Mouse (Mus musculus) lung, postnatal 0 days (tissue): ENCODE results near the gene Ccr7. TPM values are rescaled to one million over a fixed set of nuclear protein-coding genes. Genes with fewer than 3 reads are reported as not detected.

Source experiments
- ATAC-seq: fragments of 200-750 bp; cut with Nextera tagmentation; 2 replicates; pipeline ENCODE4 v1.8.0; 2017; ENCODE audit warnings: moderate library complexity
- DNase-seq: peaks from one replicate; pipeline ENCODE4 v3.0.0-alpha.2; 2016; ENCODE audit warnings: low spot score
- H3K27ac ChIP-seq: fragments of 300-500 bp; sonication (generic); 2 replicates; pipeline ENCODE4 v1.5.1; 2014; ENCODE audit warnings: antibody characterized with exemption, mild to moderate bottlenecking, low read length, mixed read lengths
- H3K27me3 ChIP-seq: fragments of 300-500 bp; sonication (generic); replicated peaks from 2 replicates; pipeline ENCODE4 v1.6.1; 2014; ENCODE audit warnings: low read length, mixed read lengths; ENCODE audit not compliant: insufficient read depth
- H3K36me3 ChIP-seq: fragments of 300-500 bp; sonication (generic); 2 replicates; pipeline ENCODE4 v1.6.1; 2014; ENCODE audit warnings: low read length, mixed read lengths; ENCODE audit not compliant: insufficient read depth
- H3K4me1 ChIP-seq: fragments of 300-500 bp; sonication (generic); 2 replicates; pipeline ENCODE4 v1.6.1; 2014; ENCODE audit warnings: antibody characterized with exemption, low read depth, low read length, mixed read lengths; ENCODE audit not compliant: insufficient read depth
- H3K4me2 ChIP-seq: fragments of 300-500 bp; sonication (generic); replicated peaks from 2 replicates; pipeline ENCODE4 v1.6.1; 2014; ENCODE audit warnings: low read depth, mild to moderate bottlenecking, low read length, moderate library complexity, mixed read lengths
- H3K4me3 ChIP-seq: fragments of 300-500 bp; sonication (generic); 2 replicates; pipeline ENCODE4 v1.5.1; 2014; ENCODE audit warnings: low read depth, low read length
- H3K9ac ChIP-seq: fragments of 300-500 bp; sonication (generic); replicated peaks from 2 replicates; pipeline ENCODE4 v1.6.1; 2014; ENCODE audit warnings: low read depth, mild to moderate bottlenecking
- H3K9me3 ChIP-seq: fragments of 300-500 bp; sonication (generic); 2 replicates; pipeline ENCODE4 v1.6.1; 2016; ENCODE audit warnings: low read length, mixed read lengths
- CTCF ChIP-seq: IDR thresholded peaks from 2 replicates; pipeline ENCODE4 v1.5.1; 2016; ENCODE audit warnings: antibody characterized with exemption, mild to moderate bottlenecking
- EP300 ChIP-seq: IDR thresholded peaks from 2 replicates; pipeline ENCODE4 v1.6.1; 2016; ENCODE audit warnings: antibody characterized with exemption, mild to moderate bottlenecking, control low read depth
- WGBS: fragments of 180-500 bp; shearing (Covaris S2); extraction: QIAGEN DNeasy Blood & Tissue Kit; methylation state at CpG from one replicate; pipeline ENCODE4 v1.1.7; 2014; 5-methylcytosine and 5-hydroxymethylcytosine counted together
- polyA plus RNA-seq: library from polyadenylated mRNA; unstranded; fragments of >200 nt; fragmentation: Nextera tagmentation; extraction: Ambion mirVana; gene quantifications from 2 replicates; pipeline ENCODE4 v1.2.1, GENCODE M21; 2015

Ccr7 gene
- polyA plus RNA-seq, 1 experiment from 2014 or later = 0.69 TPM

- Histone ChIP-seq H3K4me3 (no peak overlapping the region), H3K4me1 (no peaks in the 10 kb centered on the region), H3K36me3 (no peaks in the 10 kb centered on the region), H3K9ac (no peak overlapping the region), H3K9me3 (no peaks in the 10 kb centered on the region), H3K27me3 (no peaks in the 10 kb centered on the region), H3K4me2 (no peak overlapping the region), H3K27ac (no peak overlapping the region)
- ATAC-seq (no peak), DNase-seq (no peak)
- TF ChIP-seq EP300 (no peak), CTCF (no peak)
- 79% methylated on average over 8 of the region's 8 CpGs for WGBS
Measured at GRCm38 (mm10) chr11:99096996-99097774, 57.7 kb downstream of the Ccr7 start.

GRCm38 (mm10) chr11:99096417-99096816, 58.5 kb downstream of the Ccr7 start:
- no peak overlapping the region for H3K4me2 ChIP-seq
- WGBS = 80% methylated on average over 4 of the region's 4 CpGs
- H3K9ac ChIP-seq = no peak overlapping the region
- H3K9me3 ChIP-seq = no peaks in the 10 kb centered on the region
- H3K4me1 ChIP-seq = no peaks in the 10 kb centered on the region
- ATAC-seq (no peak), DNase-seq (no peak)
- no peaks in the 10 kb centered on the region for H3K36me3 ChIP-seq
- no peak overlapping the region for H3K4me3 ChIP-seq
- no peak overlapping the region for H3K27ac ChIP-seq
- no peaks in the 10 kb centered on the region for H3K27me3 ChIP-seq
- TF ChIP-seq EP300 = no peak
- TF ChIP-seq CTCF = no peak

GRCm38 (mm10) chr11:99095759-99096158, 59.1 kb downstream of the Ccr7 start:
- no peaks in the 10 kb centered on the region for H3K4me1 ChIP-seq
- no peaks in the 10 kb centered on the region for H3K36me3 ChIP-seq
- DNase-seq (no peak), ATAC-seq (no peak)
- no peak overlapping the region for H3K4me2 ChIP-seq
- no peak overlapping the region for H3K4me3 ChIP-seq
- TF ChIP-seq EP300 (no peak), CTCF (no peak)
- H3K9me3 ChIP-seq = no peaks in the 10 kb centered on the region
- no peak overlapping the region for H3K27ac ChIP-seq
- WGBS = 86% methylated on average over 4 of the region's 4 CpGs
- no peaks in the 10 kb centered on the region for H3K27me3 ChIP-seq
- no peak overlapping the region for H3K9ac ChIP-seq

GRCm38 (mm10) chr11:99094911-99095676, 59.8 kb downstream of the Ccr7 start:
- no peaks in the 10 kb centered on the region for H3K4me1 ChIP-seq
- no peaks in the 10 kb centered on the region for H3K9me3 ChIP-seq
- ATAC-seq = no peak
- 34% methylated on average over 2 of the region's 2 CpGs for WGBS
- H3K27ac ChIP-seq = no peak overlapping the region
- H3K27me3 ChIP-seq = no peaks in the 10 kb centered on the region
- no peak overlapping the region for H3K4me2 ChIP-seq
- TF ChIP-seq CTCF (no peak), EP300 (no peak)
- no peak overlapping the region for H3K9ac ChIP-seq
- no peaks in the 10 kb centered on the region for H3K36me3 ChIP-seq
- no peak overlapping the region for H3K4me3 ChIP-seq
- DNase-seq = no peak

Other genes starting within 250 kb of the Ccr7 start
- gene Cdc6, start 247.3 kb downstream of the Ccr7 start, polyA plus RNA-seq = 2.5 and 2.6 TPM in 2 replicates
- 26.2 and 28.8 TPM in 2 replicates for gene Rara, start 227.3 kb downstream of the Ccr7 start, polyA plus RNA-seq
- 0.56 and 1.0 TPM in 2 replicates for gene Gjd3, start 172.1 kb downstream of the Ccr7 start, polyA plus RNA-seq
- gene Top2a, start 130.9 kb downstream of the Ccr7 start, polyA plus RNA-seq = 11.1 and 16.9 TPM in 2 replicates
- 416 and 433 TPM in 2 replicates for gene Igfbp4, start 113.8 kb downstream of the Ccr7 start, polyA plus RNA-seq
- gene Tns4, start 65.8 kb downstream of the Ccr7 start, polyA plus RNA-seq = 0.13 and 0.24 TPM in 2 replicates
- 133 and 136 TPM in 2 replicates for gene Smarce1, start 75.9 kb upstream of the Ccr7 start, polyA plus RNA-seq
- gene Krt222, start 89.0 kb upstream of the Ccr7 start, polyA plus RNA-seq = 0.40 and 0.44 TPM in 2 replicates
- not detected in 2 replicates for gene Krt24, start 130.2 kb upstream of the Ccr7 start, polyA plus RNA-seq
- gene Krt25, start 167.9 kb upstream of the Ccr7 start, polyA plus RNA-seq = 0.11 and 0.15 TPM in 2 replicates
- not detected in 2 replicates for gene Krt26, start 182.9 kb upstream of the Ccr7 start, polyA plus RNA-seq
- gene Krt27, start 196.0 kb upstream of the Ccr7 start, polyA plus RNA-seq = not detected in 2 replicates
- gene Krt28, start 219.8 kb upstream of the Ccr7 start, polyA plus RNA-seq = 0.17 and 0.19 TPM in 2 replicates
- 18.4 and 19.6 TPM in 2 replicates for gene Krt10, start 234.3 kb upstream of the Ccr7 start, polyA plus RNA-seq